Mouse (Mus musculus): ENCODE measurements at regions not wholly inside any gene's neighbourhood (a gene's known extent, or its start where the extent isn't known, plus 50 kb on each side); places are given as distances from the start of the nearest gene placed in this dataset.

DNA sequence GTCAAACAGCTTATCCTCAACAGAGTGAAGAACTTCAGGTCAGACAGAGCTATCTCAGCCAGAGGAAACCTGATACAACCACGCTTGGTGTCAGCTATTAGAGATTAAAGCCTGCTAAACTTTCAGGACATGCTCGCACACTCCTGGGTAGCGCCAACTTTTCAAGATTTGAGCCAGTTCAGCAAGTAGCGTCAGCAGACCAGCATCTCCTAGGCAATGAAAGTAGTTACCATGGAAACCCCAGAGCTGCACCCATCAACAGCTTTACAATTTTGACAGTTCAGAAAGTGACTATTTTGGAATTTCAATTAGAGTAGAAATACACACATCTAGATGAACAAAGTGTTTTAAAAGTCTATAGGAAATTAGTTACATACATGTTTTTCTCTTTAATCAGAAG, 154.8 kb downstream of the Cd83 start:
- TF ChIP-seq CTCF (IDR thresholded peaks at IDR 0.05; ENCODE audit: insufficient read depth, low read length): no peak
- no peak for TF ChIP-seq POLR2A (IDR thresholded peaks at IDR 0.05; ENCODE audit: borderline replicate concordance, extremely low read depth, low read depth, low read length)

Measured in lung, adult 2 months (tissue).